Mouse (Mus musculus): ENCODE data around the gene Pde4d. TPM values are rescaled to one million over a fixed set of nuclear protein-coding genes. Genes with fewer than 3 reads are reported as not detected.

Gene Pde4d
- polyA plus RNA-seq, 1 experiment from 2014 or later, result 16.7 TPM

DNA sequence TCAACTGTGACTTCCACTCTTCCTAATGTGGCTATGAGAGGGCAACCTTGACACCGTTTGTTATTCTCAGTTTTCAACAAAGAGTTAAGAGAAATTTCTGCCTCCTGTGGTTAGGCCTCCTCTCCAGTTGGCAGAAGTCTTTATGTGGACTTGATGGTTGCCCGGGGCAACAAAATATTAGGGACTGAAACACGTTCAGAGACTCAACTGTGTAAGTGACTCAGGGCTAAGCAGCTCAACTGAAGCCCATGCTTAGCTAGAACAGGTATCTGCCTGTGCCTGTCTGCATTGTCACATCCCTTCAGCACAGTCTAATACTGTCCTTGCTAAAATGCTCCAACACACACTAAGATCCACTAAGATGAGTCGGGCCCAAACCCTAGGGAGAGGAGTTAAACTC, 1339.4 kb downstream of the Pde4d start:
- H3K4me3 ChIP-seq (replicated peaks), result no peak overlapping the region
- WGBS, result 72% methylated on average over 4 of the region's 4 CpGs
- ATAC-seq (replicated peaks; ENCODE audit: low FRiP score), result no peak

GRCm38 (mm10) chr13:109790045-109790715, 1340.4 kb downstream of the Pde4d start:
- no peaks in the 10 kb centered on the region for H3K27me3 ChIP-seq
- H3K4me2 ChIP-seq, result no peak overlapping the region
- 74% methylated on average over 8 of the region's 8 CpGs for WGBS
- no peaks in the 10 kb centered on the region for H3K9me3 ChIP-seq (replicated peaks)
- H3K4me3 ChIP-seq (replicated peaks), result no peak overlapping the region
- no peak overlapping the region for H3K27ac ChIP-seq
- no peak overlapping the region for H3K9ac ChIP-seq
- ATAC-seq (replicated peaks; ENCODE audit: low FRiP score), result no peak
- H3K36me3 ChIP-seq, result no peaks in the 10 kb centered on the region
- no peaks in the 10 kb centered on the region for H3K4me1 ChIP-seq

More for the DNA sequence above, 1339.4 kb downstream of the Pde4d start:
- Histone ChIP-seq H3K27ac (no peak overlapping the region), H3K9me3 (replicated peaks) (no peaks in the 10 kb centered on the region), H3K4me2 (no peak overlapping the region), H3K27me3 (no peaks in the 10 kb centered on the region), H3K36me3 (no peaks in the 10 kb centered on the region), H3K9ac (no peak overlapping the region), H3K4me1 (no peaks in the 10 kb centered on the region)

DNA sequence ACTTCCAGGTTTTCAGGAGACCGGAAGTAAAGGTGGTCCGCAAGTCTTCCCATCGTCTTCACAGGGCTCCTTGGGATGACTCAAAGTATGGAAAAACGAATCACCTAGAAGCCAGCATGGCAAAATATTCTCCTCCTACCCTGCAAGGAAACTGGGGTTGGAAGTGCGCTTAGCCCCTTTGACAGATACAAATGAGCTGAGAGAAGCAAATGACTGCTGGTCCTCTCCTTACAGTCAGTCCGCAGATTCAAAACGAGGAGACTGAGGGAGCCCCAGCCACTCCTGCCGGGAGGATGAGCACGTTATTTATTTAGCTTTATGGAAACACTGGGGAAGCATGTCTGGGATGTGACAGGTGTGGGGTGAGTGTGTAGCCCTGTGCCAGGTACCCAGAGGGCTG, 1344.2 kb downstream of the Pde4d start:
- WGBS, result 79% methylated on average over 9 of the region's 9 CpGs
- Histone ChIP-seq H3K9me3 (replicated peaks) (no peaks in the 10 kb centered on the region), H3K27ac (no peak overlapping the region), H3K9ac (no peak overlapping the region), H3K36me3 (no peaks in the 10 kb centered on the region), H3K27me3 (no peaks in the 10 kb centered on the region), H3K4me1 (no peaks in the 10 kb centered on the region), H3K4me2 (no peak overlapping the region), H3K4me3 (replicated peaks) (no peak overlapping the region)
- ATAC-seq (replicated peaks; ENCODE audit: low FRiP score), result no peak

DNA sequence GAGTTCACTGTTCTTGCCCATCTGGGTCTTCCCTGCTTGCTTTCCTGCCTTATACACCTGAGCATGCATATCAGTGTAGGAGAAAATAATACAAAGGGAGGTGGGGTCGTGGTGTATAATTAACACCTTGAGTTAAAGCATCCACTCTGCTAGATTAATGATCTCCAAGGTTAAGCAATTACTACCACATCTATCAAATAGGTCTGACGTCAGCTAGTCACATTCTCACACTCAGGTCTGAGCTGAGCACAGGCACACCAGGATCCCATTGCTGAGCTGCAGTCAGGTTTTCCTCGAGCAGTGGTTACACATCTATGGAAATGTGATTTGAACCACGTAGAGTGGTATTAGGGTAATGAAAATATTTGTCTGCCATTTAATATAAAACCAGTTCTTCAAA, 1348.9 kb downstream of the Pde4d start:
- Histone ChIP-seq H3K4me1 (no peaks in the 10 kb centered on the region), H3K27ac (0 out of 2 replicates have a peak overlapping the region, but pooled peaks have one; percentile 48), H3K36me3 (no peaks in the 10 kb centered on the region), H3K4me3 (replicated peaks) (no peak overlapping the region), H3K9ac (no peak overlapping the region), H3K27me3 (no peaks in the 10 kb centered on the region), H3K9me3 (replicated peaks) (no peaks in the 10 kb centered on the region), H3K4me2 (no peak overlapping the region)
- 44% methylated on average over 4 of the region's 4 CpGs for WGBS
- peak; percentile 93 for ATAC-seq (replicated peaks; ENCODE audit: low FRiP score)

DNA sequence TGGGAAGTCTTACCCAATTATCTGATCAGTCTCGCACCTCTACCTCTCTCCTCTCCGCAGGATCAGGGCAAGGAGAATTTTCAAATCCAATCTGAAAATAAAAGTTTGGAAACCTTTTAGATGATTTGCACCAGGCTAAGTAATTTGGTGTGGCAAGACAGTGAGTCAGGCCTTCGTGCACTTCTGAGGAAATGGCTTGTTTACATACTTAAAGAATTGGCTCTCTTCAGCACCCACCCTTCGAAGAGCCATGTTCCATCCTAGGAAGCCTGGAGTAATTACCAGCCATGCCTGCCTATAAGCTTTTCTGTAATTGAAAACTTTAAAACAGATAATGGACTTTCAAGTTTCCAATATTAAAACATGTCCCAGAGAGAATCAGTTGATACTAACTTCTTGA, 1352.5 kb downstream of the Pde4d start:
- no peak overlapping the region for H3K4me2 ChIP-seq

DNA sequence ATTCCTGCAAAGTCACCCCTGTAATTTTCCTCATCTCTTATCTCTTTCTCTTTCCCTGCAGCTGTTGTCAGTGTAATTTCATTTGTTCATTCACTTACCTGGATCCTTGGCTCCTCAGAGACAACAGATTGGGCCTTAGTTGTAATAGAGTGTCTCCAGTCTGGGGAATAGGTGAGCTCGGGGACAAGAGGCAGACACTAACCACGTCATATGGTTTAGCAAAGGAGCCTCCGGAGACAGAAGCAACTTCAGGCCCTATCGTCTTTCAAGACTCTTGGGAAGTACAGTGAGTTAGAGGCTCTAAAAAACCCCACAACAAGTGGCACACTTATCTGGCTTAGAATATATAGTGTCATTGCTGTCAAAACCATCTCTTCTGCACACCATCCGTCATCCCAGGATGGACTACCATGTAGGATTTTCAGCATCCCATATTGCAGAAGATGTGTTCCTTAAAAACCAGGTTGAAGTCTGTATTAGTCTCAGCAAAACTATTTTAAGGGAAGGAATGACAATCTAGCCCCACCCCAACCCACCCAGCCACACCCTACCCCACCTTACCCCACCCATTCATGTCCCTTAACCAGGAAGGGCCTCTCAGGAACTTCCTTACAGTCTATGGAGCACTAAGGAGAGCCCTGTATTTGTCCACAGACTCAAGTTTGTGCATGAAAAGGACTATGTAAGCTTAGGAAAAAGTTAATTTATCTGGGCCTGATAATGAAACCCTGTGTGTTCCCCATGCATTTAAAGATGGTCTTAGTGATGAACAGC, 1356.6 kb downstream of the Pde4d start:
- no peaks in the 10 kb centered on the region for H3K27me3 ChIP-seq
- WGBS, result 77% methylated on average over 5 of the region's 5 CpGs
- no peak overlapping the region for H3K9ac ChIP-seq
- peaks cover 5% of the 10 kb centered on the region; the same call in 1 of the 2 replicates for H3K4me1 ChIP-seq
- H3K36me3 ChIP-seq, result no peaks in the 10 kb centered on the region
- no peak overlapping the region for H3K4me2 ChIP-seq
- no peak overlapping the region for H3K4me3 ChIP-seq (replicated peaks)
- no peak overlapping the region for H3K27ac ChIP-seq
- no peaks in the 10 kb centered on the region for H3K9me3 ChIP-seq (replicated peaks)
- ATAC-seq (replicated peaks; ENCODE audit: low FRiP score), result no peak

More for the DNA sequence above, 1352.5 kb downstream of the Pde4d start:
- Histone ChIP-seq H3K4me1 (no peaks in the 10 kb centered on the region), H3K9me3 (replicated peaks) (no peaks in the 10 kb centered on the region), H3K27ac (no peak overlapping the region), H3K9ac (no peak overlapping the region), H3K27me3 (no peaks in the 10 kb centered on the region), H3K4me3 (replicated peaks) (no peak overlapping the region), H3K36me3 (no peaks in the 10 kb centered on the region)
- ATAC-seq (replicated peaks; ENCODE audit: low FRiP score), result no peak
- 54% methylated on average over 4 of the region's 4 CpGs for WGBS

DNA sequence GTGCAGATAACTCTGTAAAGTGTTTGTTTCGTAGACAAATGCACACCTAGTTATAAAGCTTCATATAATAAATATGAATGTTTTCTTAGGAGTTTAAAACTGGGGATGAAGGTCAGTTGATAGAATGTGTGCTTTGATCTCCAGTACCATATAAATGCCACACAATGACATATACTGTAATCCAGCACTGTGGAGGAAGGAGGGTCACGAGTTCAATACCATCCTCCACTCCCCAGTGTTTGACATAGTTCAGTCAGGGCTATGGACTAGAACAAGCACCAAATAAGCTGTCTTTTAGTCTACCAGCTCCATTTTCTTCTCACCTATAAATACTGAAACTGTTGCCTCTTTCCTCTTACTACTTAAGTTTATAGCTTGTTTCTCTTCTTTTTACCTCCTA, 1357.3 kb downstream of the Pde4d start:
- no peak overlapping the region for H3K4me3 ChIP-seq (replicated peaks)
- peaks cover 5% of the 10 kb centered on the region; the same call in 1 of the 2 replicates for H3K4me1 ChIP-seq
- H3K27me3 ChIP-seq, result no peaks in the 10 kb centered on the region
- no peak overlapping the region for H3K9ac ChIP-seq
- WGBS, result 53% methylated on average over 2 of the region's 2 CpGs
- ATAC-seq (replicated peaks; ENCODE audit: low FRiP score), result no peak
- H3K36me3 ChIP-seq, result no peaks in the 10 kb centered on the region
- H3K9me3 ChIP-seq (replicated peaks), result no peaks in the 10 kb centered on the region
- H3K4me2 ChIP-seq, result no peak overlapping the region
- no peak overlapping the region for H3K27ac ChIP-seq

DNA sequence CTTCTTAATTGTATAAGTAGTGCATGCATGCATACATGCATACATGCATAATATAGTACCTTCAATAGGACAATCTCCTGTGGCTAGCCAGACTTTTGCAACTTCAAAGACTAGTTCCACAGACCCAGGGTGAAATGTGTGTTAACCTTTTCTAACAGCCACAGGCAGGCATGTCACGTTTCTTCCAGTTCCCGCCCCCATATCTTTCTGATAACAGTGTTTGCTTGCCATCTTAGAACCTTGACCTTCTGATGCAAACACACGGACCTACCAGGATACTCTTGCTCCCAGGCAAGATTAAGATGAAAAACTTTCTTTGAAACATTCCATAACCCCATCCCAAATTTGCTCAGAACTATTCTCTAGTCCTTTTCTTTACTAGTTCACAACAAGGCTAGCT, 1357.7 kb downstream of the Pde4d start:
- Histone ChIP-seq H3K36me3 (no peaks in the 10 kb centered on the region), H3K4me2 (no peak overlapping the region), H3K4me1 (peaks cover 5% of the 10 kb centered on the region; the same call in 1 of the 2 replicates), H3K4me3 (replicated peaks) (no peak overlapping the region), H3K27me3 (no peaks in the 10 kb centered on the region), H3K27ac (no peak overlapping the region), H3K9ac (no peak overlapping the region), H3K9me3 (replicated peaks) (no peaks in the 10 kb centered on the region)
- WGBS, result 31% methylated on average over 3 of the region's 3 CpGs
- no peak for ATAC-seq (replicated peaks; ENCODE audit: low FRiP score)

DNA sequence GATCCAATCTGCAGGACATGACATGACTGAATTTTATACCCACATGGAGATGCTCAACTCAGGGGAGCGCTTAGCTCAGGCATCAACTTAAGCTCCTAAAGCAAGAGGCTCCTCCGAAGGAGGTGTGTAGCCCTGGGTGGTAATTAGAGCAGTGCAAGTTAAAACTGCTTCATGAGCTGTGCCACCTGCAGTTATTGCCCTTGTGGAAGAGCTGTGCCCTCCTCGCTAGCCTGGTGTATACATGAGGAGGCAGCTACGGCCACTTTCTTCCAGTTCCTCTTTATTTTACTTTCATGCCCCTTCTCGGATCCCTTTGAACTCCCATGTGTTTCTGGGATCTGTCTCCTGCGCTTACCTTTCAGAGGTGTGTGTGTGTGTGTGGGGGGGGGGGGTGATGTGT, 1358.3 kb downstream of the Pde4d start:
- Histone ChIP-seq H3K4me3 (replicated peaks) (no peak overlapping the region), H3K27ac (no peak overlapping the region)

DNA sequence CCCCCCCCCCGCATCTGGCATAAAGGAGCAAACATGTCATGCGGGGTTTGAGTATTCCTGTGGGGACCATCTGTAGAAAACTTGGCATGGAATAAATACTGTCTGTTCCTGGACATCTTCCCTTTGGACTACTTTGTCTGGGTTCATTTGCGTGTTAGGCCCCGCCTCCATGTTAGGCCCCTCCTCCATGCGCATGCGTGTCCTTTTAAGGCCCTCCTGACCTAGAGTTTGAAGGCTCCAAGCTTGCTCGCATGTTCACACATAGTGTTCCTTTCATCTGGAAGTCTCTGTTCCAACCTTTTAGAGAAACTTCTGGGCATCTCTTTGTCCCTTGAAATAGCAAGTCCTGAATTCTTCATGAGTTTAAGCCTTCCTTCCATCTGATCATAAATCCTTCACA, 1359.2 kb downstream of the Pde4d start:
- no peaks in the 10 kb centered on the region for H3K27me3 ChIP-seq
- no peaks in the 10 kb centered on the region for H3K9me3 ChIP-seq (replicated peaks)
- no peak overlapping the region for H3K27ac ChIP-seq
- H3K4me3 ChIP-seq (replicated peaks), result no peak overlapping the region
- no peak for ATAC-seq (replicated peaks; ENCODE audit: low FRiP score)
- no peaks in the 10 kb centered on the region for H3K36me3 ChIP-seq
- H3K4me2 ChIP-seq, result no peak overlapping the region
- H3K4me1 ChIP-seq, result peaks cover 9% of the 10 kb centered on the region; the same call in 1 of the 2 replicates
- 91% methylated on average over 7 of the region's 7 CpGs for WGBS
- no peak overlapping the region for H3K9ac ChIP-seq

More for the DNA sequence above, 1358.3 kb downstream of the Pde4d start:
- 64% methylated on average over 6 of the region's 6 CpGs for WGBS
- Histone ChIP-seq H3K9ac (no peak overlapping the region), H3K4me1 (peaks cover 5% of the 10 kb centered on the region; the same call in 1 of the 2 replicates), H3K4me2 (no peak overlapping the region), H3K36me3 (no peaks in the 10 kb centered on the region), H3K27me3 (no peaks in the 10 kb centered on the region), H3K9me3 (replicated peaks) (no peaks in the 10 kb centered on the region)
- ATAC-seq (replicated peaks; ENCODE audit: low FRiP score), result 0 out of 2 replicates have a peak, but pooled peaks have one; percentile 49

- 59% methylated on average over 4 of the region's 4 CpGs for WGBS
- Histone ChIP-seq H3K27ac (no peak overlapping the region), H3K4me3 (replicated peaks) (no peak overlapping the region), H3K9ac (no peak overlapping the region), H3K27me3 (no peaks in the 10 kb centered on the region), H3K36me3 (no peaks in the 10 kb centered on the region), H3K9me3 (replicated peaks) (no peaks in the 10 kb centered on the region), H3K4me1 (peaks cover 9% of the 10 kb centered on the region; the same call in 1 of the 2 replicates), H3K4me2 (no peak overlapping the region)
- ATAC-seq (replicated peaks; ENCODE audit: low FRiP score), result no peak
These were observed 1359.9 kb downstream of the Pde4d start for GRCm38 (mm10) chr13:109809646-109810045.

GRCm38 (mm10) chr13:109813924-109814323, 1364.2 kb downstream of the Pde4d start:
- 22% methylated on average over 4 of the region's 4 CpGs for WGBS
- H3K27me3 ChIP-seq, result no peaks in the 10 kb centered on the region
- peak; percentile 74 for ATAC-seq (replicated peaks; ENCODE audit: low FRiP score)
- H3K4me3 ChIP-seq (replicated peaks), result no peak overlapping the region
- no peaks in the 10 kb centered on the region for H3K36me3 ChIP-seq
- 0 out of 2 replicates have a peak, but pooled peaks cover 4% of the 10 kb centered on the region for H3K4me1 ChIP-seq
- H3K4me2 ChIP-seq, result no peak overlapping the region
- no peak overlapping the region for H3K9ac ChIP-seq
- no peak overlapping the region for H3K27ac ChIP-seq
- H3K9me3 ChIP-seq (replicated peaks), result no peaks in the 10 kb centered on the region
